Mouse (Mus musculus) T-cell, adult 2 months (primary cell): ENCODE results near the gene Lsm7.
A peak's percentile ranks its signal among the peaks of the same experiment; 100 is the strongest.
"Not testable (repeated sequence)": the region's sequence is repeated elsewhere in the genome, so short reads cannot be mapped to it uniquely, and the experiment has no call there.

ENCODE experiments used
- DNase-seq: peaks from one replicate; pipeline ENCODE4 v3.0.0; 2022; ENCODE audit warnings: low spot score

Lsm7 gene

DNA sequence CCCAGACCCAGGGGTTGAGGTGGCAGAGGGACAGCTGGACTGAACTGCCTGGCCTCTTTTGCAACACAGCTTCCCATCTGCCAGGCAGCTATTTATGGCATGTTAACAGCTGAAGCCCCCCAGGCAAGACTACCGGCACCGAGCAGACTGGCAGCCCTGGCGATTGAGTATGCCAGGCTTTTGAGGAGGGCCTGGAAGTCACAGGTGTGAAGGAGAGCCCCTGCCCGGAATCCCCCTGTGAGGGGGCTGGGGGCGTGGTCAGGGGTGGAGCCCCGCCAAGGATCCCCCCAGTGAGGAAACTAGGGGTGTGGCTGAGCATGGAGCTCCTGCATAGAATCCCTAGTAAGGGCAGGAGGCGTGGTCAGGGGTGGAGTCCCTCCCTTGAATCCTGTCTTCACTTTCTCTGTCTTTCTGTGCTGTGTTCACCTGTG lies 18.0 kb downstream of the Lsm7 start:
- DNase-seq, result no peak

GRCm38 (mm10) chr10:80835617-80836016 lies 19.4 kb downstream of the Lsm7 start:
- no peak for DNase-seq

- DNase-seq, result no peak
Observed at GRCm38 (mm10) chr10:80832818-80833217, 22.2 kb downstream of the Lsm7 start.

GRCm38 (mm10) chr10:80831136-80831535 lies 23.9 kb downstream of the Lsm7 start:
- no peak for DNase-seq

DNA sequence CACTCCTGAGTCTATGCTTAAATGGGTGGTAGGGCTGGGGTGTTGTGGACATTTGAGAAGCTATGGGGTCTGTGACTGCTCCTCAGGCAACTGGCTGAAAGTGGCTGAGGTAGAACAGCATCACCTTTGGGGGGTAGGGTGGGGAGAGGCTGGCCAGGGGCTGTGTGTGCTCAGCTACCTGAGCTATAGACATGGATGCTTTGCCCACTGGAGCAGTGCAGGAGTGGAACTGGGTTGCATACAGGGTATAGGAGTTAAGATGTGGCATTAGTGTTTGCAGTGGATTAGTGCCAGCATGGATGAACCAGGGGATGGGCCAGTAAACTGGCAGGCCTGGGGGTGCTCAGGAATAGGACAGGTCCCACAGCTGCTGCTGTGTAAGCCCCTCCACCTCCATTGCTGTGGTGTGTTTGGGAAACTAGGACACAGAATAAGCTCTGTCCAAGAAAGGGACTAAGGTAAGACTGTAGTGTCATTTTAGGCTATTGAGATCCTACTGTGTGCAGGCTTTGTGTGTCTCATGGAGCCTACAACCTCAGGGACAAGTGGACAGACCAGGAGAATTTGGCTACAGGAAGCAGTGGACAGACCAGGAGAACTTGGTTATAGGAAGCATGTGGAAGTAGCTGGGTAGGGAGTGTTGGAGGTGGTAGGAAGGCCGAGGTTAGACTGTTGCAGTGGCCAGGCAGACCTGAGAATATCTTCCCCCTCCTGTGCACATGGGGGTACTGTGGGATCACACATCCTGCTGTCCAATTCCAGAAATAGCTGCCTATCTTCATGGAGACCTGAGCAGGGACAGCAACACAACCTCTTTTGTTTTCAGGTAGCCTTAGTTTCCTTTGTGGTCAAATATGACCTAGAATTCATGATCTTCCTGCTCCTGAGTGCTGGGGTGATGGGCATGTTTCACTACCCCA lies 25.4 kb downstream of the Lsm7 start:
- DNase-seq, result no peak

DNA sequence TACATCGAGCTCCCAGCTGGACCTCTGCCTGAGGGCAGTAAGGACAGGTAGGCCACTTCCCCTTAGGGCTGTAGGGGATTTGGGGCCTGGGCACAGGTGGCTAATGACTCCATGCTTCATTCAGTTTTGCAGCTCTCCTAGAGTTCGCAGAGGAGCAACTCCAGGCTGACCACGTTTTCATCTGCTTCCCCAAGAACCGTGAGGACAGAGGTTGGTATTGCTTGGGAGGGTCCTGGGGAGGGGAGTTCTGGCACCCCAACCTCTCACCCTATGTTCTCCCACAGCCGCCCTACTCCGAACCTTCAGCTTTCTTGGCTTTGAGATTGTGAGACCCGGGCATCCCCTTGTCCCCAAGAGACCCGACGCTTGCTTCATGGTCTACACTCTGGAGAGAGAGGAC lies 26.4 kb downstream of the Lsm7 start:
- not testable (repeated sequence) for DNase-seq

- DNase-seq, result no peak
Observed at GRCm38 (mm10) chr10:80827870-80828420, 27.1 kb downstream of the Lsm7 start.

DNA sequence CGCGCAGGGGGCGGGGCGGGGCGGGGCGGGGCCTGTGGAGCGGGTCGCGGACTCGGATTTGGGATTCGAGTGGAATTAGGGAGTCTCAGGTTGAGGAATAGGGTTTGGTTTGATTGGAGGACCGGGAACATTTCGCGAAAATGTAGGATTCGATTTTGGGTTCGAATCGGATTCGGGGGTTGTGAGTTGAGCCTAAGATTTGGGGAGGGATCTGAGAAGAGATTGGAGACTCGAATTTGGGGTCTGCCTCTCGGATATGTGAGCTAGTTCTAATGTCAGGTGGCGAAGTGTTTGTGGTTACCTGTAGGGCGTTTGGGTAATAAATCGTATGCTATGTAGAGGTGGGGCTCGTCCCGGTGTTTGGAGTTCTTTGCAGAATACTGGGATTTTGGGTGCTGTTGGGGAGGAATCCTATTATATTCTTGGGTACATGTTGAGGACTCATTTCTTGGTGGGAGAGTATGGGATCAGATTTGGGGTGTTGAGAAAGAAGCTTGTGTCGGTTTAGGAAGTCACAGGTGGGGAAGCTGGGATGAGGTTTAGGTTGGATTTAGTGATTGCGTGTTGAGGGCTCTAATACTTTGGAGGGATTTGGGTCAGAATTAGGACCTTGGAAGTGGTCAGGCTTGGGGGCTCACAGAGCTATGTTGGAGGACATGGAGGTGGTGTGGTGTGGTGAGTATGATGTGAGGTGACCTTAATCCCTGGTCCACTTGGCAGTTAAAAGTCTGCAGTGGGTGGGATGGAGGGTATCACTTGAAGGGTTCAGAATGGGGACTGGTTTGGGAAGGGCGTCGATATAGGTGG lies 27.7 kb downstream of the Lsm7 start:
- no peak for DNase-seq

GRCm38 (mm10) chr10:80826151-80827062 lies 28.6 kb downstream of the Lsm7 start, which contains the start of gene Oaz1:
Oaz1 (plus strand) TSS chr10:80826656.
- peak; percentile 99 for DNase-seq

- DNase-seq, result no peak
Observed at GRCm38 (mm10) chr10:80824827-80825226, 30.2 kb downstream of the Lsm7 start.

GRCm38 (mm10) chr10:80823847-80824643 lies 31.0 kb downstream of the Lsm7 start:
- DNase-seq, result no peak

- DNase-seq, result no peak
Observed at GRCm38 (mm10) chr10:80823316-80823715, 31.7 kb downstream of the Lsm7 start.

DNA sequence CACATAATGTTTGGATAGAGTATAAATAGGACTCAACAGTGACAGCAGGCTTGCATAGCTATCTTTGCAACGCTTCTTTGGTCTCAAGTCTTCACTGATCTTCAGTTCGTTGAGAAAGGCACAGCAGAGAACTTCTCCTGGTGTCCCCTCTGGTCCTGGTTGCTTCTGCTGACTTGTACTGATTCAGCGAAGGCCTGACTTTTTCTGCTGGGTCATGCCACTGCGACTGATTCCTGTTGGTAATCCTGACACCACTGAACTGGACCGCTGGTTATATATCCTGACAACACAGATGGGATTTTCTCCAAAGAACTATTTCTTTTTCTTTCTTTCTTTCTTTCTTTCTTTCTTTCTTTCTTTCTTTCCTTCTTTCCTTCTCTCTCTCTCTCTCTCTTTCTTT lies 32.5 kb downstream of the Lsm7 start:
- no peak for DNase-seq

- DNase-seq, result peak; percentile 60
Observed at GRCm38 (mm10) chr10:80821991-80822390, 33.0 kb downstream of the Lsm7 start.

DNA sequence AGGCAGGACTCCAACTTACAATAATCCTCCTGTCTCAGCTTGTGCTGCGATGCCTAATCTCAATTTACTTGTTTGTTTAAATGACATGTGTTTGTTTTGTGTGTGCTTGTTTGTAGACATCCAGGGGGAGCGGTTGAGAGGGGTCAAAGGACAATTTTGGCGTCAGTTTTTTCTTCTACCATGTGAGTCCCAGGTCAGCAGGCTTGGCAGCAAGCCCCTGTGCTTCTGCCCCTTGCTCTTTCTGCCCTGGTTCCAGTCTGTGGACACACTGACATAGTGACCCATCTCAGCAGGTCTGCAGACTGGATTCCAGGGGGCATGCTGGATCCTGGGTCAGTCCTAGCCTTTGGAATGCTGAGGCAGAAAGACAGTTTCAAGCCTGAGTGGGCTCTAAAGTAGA lies 35.6 kb downstream of the Lsm7 start:
- no peak for DNase-seq

GRCm38 (mm10) chr10:80818599-80819281 lies 36.3 kb downstream of the Lsm7 start:
- DNase-seq, result no peak

DNA sequence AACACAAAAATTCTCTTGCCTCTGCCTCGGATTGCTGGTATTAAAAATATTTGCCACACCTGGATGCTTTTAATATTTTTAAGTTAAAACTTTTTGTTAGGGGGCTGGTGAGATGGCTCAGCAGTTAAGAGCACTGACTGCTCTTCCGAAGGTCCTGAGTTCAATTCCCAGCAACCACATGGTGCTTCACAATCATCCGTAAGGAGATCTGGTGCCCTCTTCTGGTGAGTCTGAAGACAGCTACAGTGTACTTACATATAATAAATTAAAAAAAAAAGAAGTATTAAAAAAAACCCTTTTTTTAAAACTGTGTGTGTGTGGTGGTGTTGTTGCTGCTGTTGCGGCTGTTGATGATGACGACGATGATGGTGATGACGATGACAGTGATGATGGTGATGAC lies 37.1 kb downstream of the Lsm7 start:
- DNase-seq, result not testable (repeated sequence)

DNA sequence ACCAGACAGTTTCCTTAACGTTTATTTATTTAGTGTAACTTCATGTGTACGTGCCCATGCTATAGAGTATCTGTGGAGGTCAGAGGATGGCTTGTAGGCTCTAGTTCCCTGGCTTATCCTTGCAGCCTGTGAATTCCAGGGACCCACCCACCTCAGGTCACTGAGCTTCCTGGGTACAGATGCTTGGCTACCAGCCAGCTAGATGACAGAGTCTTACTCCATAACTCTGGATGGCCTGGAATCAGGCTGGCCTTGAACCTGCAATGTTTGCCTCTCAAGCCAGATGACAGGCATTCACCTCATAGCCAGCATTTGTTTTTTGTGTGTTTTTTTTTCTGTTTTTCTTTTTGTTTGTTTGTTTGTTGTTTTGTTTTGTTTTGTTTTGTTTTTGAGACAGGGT lies 37.8 kb downstream of the Lsm7 start:
- no peak for DNase-seq

DNA sequence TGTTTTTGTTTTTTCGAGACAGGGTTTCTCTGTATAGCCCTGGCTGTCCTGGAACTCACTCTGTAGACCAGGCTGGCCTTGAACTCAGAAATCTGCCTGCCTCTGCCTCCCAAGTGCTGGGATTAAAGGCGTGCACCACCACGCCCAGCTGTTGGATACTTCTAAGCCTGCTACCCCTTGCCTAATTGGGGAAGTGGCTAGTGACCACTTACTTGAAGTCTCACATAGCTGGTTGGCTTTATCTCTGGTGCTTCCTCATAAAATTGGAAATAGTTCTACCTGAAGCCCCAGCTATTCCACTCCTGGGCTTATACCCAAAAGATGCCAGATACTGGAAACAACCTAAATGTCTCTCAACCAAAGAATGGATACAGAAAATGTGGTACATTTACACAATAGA lies 38.7 kb downstream of the Lsm7 start:
- not testable (repeated sequence) for DNase-seq

- no peak for DNase-seq
Observed at GRCm38 (mm10) chr10:80814800-80815199, 40.2 kb downstream of the Lsm7 start.
